Mouse (Mus musculus) splenic B cell, adult 2 months (primary cell): Measurements from ENCODE around the gene Farp1.

Source experiments
- DNase-seq: peaks from one replicate; pipeline ENCODE4 v3.0.0-alpha.2; 2011; ENCODE audit warnings: low read depth, low spot score
- H3K27me3 ChIP-seq: 2 replicates; pipeline ENCODE4 v1.6.1; 2012; ENCODE audit warnings: mild to moderate bottlenecking, low read length, moderate library complexity, mixed read lengths; ENCODE audit not compliant: control insufficient read depth, poor library complexity, insufficient read depth, severe bottlenecking
- H3K36me3 ChIP-seq: 2 replicates; pipeline ENCODE4 v1.6.1; 2012; ENCODE audit warnings: mild to moderate bottlenecking, low read length, moderate library complexity, mixed read lengths; ENCODE audit not compliant: control insufficient read depth, poor library complexity, insufficient read depth, severe bottlenecking

Farp1 gene

GRCm38 (mm10) chr14:121074197-121074734, 39.3 kb downstream of the Farp1 start:
- no peak for DNase-seq
- H3K36me3 ChIP-seq, result no peaks in the 10 kb centered on the region
- no peaks in the 10 kb centered on the region; the same call in 1 of the 2 replicates for H3K27me3 ChIP-seq

DNA sequence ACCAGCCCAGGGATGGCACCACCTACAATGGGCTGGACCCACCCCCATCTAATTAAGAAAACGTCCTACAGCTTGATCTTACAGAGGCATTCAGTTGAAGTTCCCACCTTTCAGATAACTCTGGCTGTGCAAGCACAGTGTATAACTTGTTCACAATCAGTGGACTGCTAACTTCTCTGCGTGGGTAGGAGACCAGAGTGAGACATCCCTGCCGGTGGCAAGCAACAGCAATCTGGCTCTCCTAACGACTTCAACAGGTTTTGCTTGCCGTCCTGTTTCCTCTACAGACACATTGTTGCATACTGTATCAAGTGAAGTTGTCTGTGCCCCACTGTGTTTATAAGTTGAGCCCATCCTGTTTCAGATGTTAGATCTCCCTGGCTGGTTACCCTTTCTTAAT, 45.7 kb downstream of the Farp1 start:
- Histone ChIP-seq H3K36me3 (no peaks in the 10 kb centered on the region), H3K27me3 (no peaks in the 10 kb centered on the region)
- DNase-seq, result no peak

GRCm38 (mm10) chr14:121082341-121082740, 47.3 kb downstream of the Farp1 start:
- Histone ChIP-seq H3K27me3 (no peaks in the 10 kb centered on the region), H3K36me3 (no peaks in the 10 kb centered on the region)
- no peak for DNase-seq

- H3K27me3 ChIP-seq, result no peaks in the 10 kb centered on the region
- DNase-seq, result no peak
- H3K36me3 ChIP-seq, result no peaks in the 10 kb centered on the region
These were observed 47.8 kb downstream of the Farp1 start for GRCm38 (mm10) chr14:121082793-121083192.

GRCm38 (mm10) chr14:121083352-121083751, 48.4 kb downstream of the Farp1 start:
- DNase-seq, result no peak
- no peaks in the 10 kb centered on the region for H3K36me3 ChIP-seq
- H3K27me3 ChIP-seq, result no peaks in the 10 kb centered on the region

DNA sequence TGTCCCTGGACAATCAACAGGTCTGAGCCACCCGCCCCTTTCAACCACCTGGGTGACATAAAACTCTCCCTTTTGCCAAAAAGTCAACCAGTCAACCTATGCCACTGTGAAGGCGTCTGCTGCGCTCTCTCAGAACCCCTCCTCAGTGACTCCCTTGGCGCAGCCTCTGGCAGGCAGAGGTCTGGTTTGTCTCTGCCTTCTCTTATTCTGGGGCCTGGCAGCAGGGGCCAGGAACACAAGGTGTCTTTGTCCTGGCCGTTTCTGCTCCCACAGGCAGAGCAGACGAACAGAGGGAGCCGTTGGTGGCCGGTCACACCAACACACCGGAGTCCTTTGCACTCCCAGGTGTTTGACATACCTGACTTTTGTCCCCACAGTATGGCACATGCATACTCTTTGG, 57.5 kb downstream of the Farp1 start:
- DNase-seq, result no peak
- H3K36me3 ChIP-seq, result no peaks in the 10 kb centered on the region

DNA sequence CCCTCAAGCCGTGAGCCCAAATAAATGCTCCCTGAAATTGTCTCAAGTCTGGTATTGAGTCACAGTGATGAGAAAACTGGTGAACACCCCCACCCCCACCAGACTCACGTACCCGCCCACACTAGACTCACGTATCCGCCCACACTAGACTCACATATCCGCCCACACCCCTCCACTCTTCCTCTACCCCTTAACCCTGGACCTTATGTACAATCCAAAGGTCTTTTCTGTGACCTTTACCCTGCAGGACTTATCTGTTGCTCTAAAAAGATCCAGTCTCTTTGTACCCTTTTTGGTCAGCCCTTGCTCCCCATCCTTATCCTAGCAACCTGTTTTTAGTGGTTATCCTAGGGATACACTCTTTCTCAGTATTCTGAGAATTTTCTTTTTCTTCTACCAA, 58.9 kb downstream of the Farp1 start:
- H3K27me3 ChIP-seq, result no peaks in the 10 kb centered on the region
- no peak for DNase-seq
- no peaks in the 10 kb centered on the region for H3K36me3 ChIP-seq

More for the DNA sequence above, 57.5 kb downstream of the Farp1 start:
- H3K27me3 ChIP-seq, result no peaks in the 10 kb centered on the region

- no peak for DNase-seq
- no peaks in the 10 kb centered on the region for H3K36me3 ChIP-seq
- no peaks in the 10 kb centered on the region for H3K27me3 ChIP-seq
These were observed 62.8 kb downstream of the Farp1 start for GRCm38 (mm10) chr14:121097640-121098435.

DNA sequence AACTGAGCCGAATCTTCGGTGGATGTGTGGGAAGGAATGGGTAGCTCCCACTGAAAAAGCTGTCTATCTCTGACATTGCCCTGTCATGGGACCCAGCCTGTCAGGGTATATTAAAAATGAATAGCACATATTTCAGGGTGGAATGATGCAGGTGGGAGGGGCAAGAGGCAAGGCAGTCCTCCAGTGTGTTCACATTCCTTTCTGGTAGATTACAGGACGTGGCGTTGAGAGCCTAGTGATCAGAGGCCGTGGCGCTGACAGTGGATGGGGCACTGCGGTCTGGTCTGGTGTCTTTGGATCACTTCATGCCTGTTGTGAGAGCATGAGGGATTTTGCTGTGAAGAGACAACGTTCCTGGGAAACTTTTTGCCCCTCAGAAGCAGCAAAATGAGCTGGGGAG, 64.1 kb downstream of the Farp1 start:
- H3K27me3 ChIP-seq, result no peaks in the 10 kb centered on the region
- H3K36me3 ChIP-seq, result no peaks in the 10 kb centered on the region
- DNase-seq, result no peak

DNA sequence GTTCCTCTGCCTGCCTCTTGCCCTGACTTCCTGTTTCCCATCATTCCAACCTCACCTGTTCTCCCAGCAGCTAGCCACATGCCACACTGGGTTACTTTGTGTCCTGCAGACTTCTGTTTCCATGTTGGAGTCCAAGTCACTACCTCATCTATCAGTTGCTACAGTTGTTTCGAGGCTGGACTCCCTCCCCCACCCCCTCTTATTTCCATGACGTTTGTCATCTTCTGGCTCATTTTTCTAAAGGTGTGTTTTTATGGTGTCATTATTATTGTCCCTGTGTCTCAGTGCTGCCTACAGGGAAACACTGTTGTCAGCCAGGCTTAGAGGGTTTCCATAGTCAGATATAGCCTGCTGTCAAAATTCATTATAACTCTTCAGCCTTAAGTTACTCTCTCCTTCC, 64.9 kb downstream of the Farp1 start:
- Histone ChIP-seq H3K27me3 (no peaks in the 10 kb centered on the region), H3K36me3 (no peaks in the 10 kb centered on the region)
- no peak for DNase-seq

GRCm38 (mm10) chr14:121100829-121101228, 65.8 kb downstream of the Farp1 start:
- H3K36me3 ChIP-seq, result no peaks in the 10 kb centered on the region
- DNase-seq, result no peak
- no peaks in the 10 kb centered on the region for H3K27me3 ChIP-seq

DNA sequence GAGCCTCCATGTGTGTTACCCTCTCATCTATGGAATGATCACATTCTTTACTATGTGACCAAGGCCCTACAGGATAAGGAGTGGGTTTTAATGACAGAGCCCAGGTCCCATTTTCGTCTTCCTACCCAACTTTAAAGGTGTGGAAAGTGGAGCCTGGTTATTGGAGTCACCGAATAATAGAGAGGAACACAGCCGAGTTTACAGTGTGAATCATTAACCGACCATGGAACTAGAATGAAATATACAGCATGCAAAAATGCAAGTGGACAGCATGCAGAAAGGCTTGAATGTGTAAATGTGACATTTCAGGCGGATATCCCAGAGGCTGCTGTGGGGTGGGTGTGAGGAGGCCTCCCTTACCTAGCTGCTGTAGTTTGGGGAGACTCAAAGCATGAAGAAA, 66.5 kb downstream of the Farp1 start:
- Histone ChIP-seq H3K36me3 (no peaks in the 10 kb centered on the region), H3K27me3 (no peaks in the 10 kb centered on the region)
- no peak for DNase-seq

- Histone ChIP-seq H3K27me3 (no peaks in the 10 kb centered on the region), H3K36me3 (no peaks in the 10 kb centered on the region)
- DNase-seq, result no peak
These were observed 67.6 kb downstream of the Farp1 start for GRCm38 (mm10) chr14:121102599-121102998.

DNA sequence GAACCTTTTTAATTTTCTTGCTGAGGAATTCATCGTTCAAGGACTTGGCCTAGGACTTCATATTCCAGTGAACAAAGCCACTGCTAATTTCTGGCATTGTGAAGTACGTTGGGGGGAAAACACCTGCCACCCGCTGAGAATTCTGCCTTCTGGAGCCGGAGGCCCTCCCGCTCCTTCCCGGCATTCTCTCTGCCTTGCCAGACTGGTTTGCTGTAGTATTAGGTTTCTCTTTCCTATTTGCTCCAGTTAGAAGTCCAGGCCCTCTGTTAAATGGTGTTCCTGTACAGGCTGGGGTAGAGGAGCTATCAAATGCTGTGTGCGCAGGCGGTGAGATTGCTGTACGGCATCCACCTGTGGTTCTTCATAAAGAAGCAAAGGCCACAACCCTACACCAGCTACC, 68.5 kb downstream of the Farp1 start:
- no peak for DNase-seq
- Histone ChIP-seq H3K27me3 (no peaks in the 10 kb centered on the region), H3K36me3 (no peaks in the 10 kb centered on the region)

DNA sequence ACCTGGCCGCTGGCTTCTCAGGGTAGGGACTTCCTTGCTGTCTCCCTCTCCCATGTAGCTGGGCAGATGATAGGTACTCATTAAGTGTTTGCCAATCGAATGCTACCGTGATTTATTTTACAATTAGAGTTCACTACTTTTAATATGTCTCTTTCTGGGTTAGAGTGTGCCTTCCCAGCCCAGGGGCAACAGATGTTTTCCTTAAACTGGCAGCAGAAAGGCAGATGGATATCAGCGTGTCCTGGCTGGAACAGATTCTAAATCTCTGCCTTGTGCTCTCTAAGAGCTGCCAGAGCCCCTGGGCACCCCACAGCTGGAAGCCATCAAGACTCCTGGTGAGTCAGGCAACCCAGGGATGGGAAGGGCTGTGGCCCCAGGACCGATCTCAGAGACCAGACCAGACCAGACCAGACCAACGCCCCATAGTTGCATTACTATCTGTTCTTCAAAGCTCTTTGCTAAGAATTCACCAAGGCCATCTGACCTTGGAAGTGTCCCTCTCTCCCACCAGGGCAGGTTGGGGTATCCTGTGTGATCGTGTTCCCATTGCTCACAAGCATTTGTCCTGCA, 69.8 kb downstream of the Farp1 start:
- no peak for DNase-seq
- H3K36me3 ChIP-seq, result no peaks in the 10 kb centered on the region
- no peaks in the 10 kb centered on the region for H3K27me3 ChIP-seq
